Mouse (Mus musculus): Measurements from ENCODE around the gene Gm9639. TPM values are rescaled to one million over a fixed set of nuclear protein-coding genes. Genes with fewer than 3 reads are reported as not detected.
"Not testable (repeated sequence)": the region's sequence is repeated elsewhere in the genome, so short reads cannot be mapped to it uniquely, and the experiment has no call there.

Gene Gm9639
- total RNA-seq (2022): not detected

- DNase-seq (ENCODE audit: low spot score in 2 of 2): no peak
Observed at GRCm38 (mm10) chr10:77794976-77795375, at the start of gene Gm9639. Gene Gm9639, minus strand, starts transcription at chr10:77795076.

GRCm38 (mm10) chr10:77839006-77839405, 44.1 kb upstream of the Gm9639 start:
- DNase-seq (ENCODE audit: low spot score in 2 of 2): no peak

GRCm38 (mm10) chr10:77835647-77836046, 40.8 kb upstream of the Gm9639 start, which contains the start of gene Krtap10-10:
Gene Krtap10-10, plus strand, starts transcription at chr10:77835947.
- no peak for DNase-seq (ENCODE audit: low spot score in 2 of 2)

- DNase-seq (ENCODE audit: low spot score in 2 of 2): no peak
Observed at GRCm38 (mm10) chr10:77826951-77827350, 32.1 kb upstream of the Gm9639 start, which contains the start of gene Krtap10-4. Gene Krtap10-4, minus strand, starts transcription at chr10:77827095.

- DNase-seq (ENCODE audit: low spot score in 2 of 2): no peak
Observed at GRCm38 (mm10) chr10:77819203-77819602, 24.3 kb upstream of the Gm9639 start.

- DNase-seq (ENCODE audit: low spot score in 2 of 2): no peak
Observed at GRCm38 (mm10) chr10:77818523-77818922, 23.6 kb upstream of the Gm9639 start.

GRCm38 (mm10) chr10:77815514-77815913, 20.6 kb upstream of the Gm9639 start:
- no peak for DNase-seq (ENCODE audit: low spot score in 2 of 2)

GRCm38 (mm10) chr10:77814382-77814781, 19.5 kb upstream of the Gm9639 start, which contains the start of gene Gm2696:
Gene Gm2696, plus strand, starts transcription at chr10:77814682.
- no peak for DNase-seq (ENCODE audit: low spot score in 2 of 2)

GRCm38 (mm10) chr10:77811743-77812142, 16.9 kb upstream of the Gm9639 start, which contains the start of gene Gm9507:
Gene Gm9507, minus strand, starts transcription at chr10:77811843.
- DNase-seq (ENCODE audit: low spot score in 2 of 2): no peak

GRCm38 (mm10) chr10:77804095-77804494, 9.2 kb upstream of the Gm9639 start:
- DNase-seq (ENCODE audit: low spot score in 2 of 2): no peak

GRCm38 (mm10) chr10:77798921-77799508, 4.1 kb upstream of the Gm9639 start, which contains the start of gene Gm19668:
Gene Gm19668, minus strand, starts transcription at chr10:77799133.
- DNase-seq (ENCODE audit: low spot score in 2 of 2): no peak

GRCm38 (mm10) chr10:77798164-77798920, 3.5 kb upstream of the Gm9639 start:
- DNase-seq (ENCODE audit: low spot score in 2 of 2): not testable (repeated sequence)

- no peak for DNase-seq (ENCODE audit: low spot score in 2 of 2)
Observed at GRCm38 (mm10) chr10:77797677-77798076, 2.8 kb upstream of the Gm9639 start.

GRCm38 (mm10) chr10:77788621-77789020, 6.3 kb downstream of the Gm9639 start:
- no peak for DNase-seq (ENCODE audit: low spot score in 2 of 2)

- not testable (repeated sequence) for DNase-seq (ENCODE audit: low spot score in 2 of 2)
Observed at GRCm38 (mm10) chr10:77787876-77788275, 7.0 kb downstream of the Gm9639 start, which contains the start of gene Gm7137. Gene Gm7137, minus strand, starts transcription at chr10:77788200.

- DNase-seq (ENCODE audit: low spot score in 2 of 2): not testable (repeated sequence)
Observed at GRCm38 (mm10) chr10:77783396-77783795, 11.5 kb downstream of the Gm9639 start.

GRCm38 (mm10) chr10:77782442-77782841, 12.4 kb downstream of the Gm9639 start, which contains the start of gene Gm3250:
Gene Gm3250, minus strand, starts transcription at chr10:77782542.
- not testable (repeated sequence) for DNase-seq (ENCODE audit: low spot score in 2 of 2)

- not testable (repeated sequence) for DNase-seq (ENCODE audit: low spot score in 2 of 2)
Observed at GRCm38 (mm10) chr10:77776844-77777243, 18.0 kb downstream of the Gm9639 start, which contains the start of gene Gm7138. Gene Gm7138, minus strand, starts transcription at chr10:77776944.

GRCm38 (mm10) chr10:77772142-77772541, 22.7 kb downstream of the Gm9639 start:
- not testable (repeated sequence) for DNase-seq (ENCODE audit: low spot score in 2 of 2)

- not testable (repeated sequence) for DNase-seq (ENCODE audit: low spot score in 2 of 2)
Observed at GRCm38 (mm10) chr10:77771225-77771624, 23.7 kb downstream of the Gm9639 start, which contains the start of gene Gm3238. Gene Gm3238, minus strand, starts transcription at chr10:77771325.

- DNase-seq (ENCODE audit: low spot score in 2 of 2): no peak
Observed at GRCm38 (mm10) chr10:77769727-77770126, 25.1 kb downstream of the Gm9639 start.

- DNase-seq (ENCODE audit: low spot score in 2 of 2): not testable (repeated sequence)
Observed at GRCm38 (mm10) chr10:77759582-77759981, 35.3 kb downstream of the Gm9639 start, which contains the start of gene Gm3233. Gene Gm3233, minus strand, starts transcription at chr10:77759682.
